Mouse (Mus musculus): Measurements from ENCODE around the gene Tmed11.
"Not testable (repeated sequence)": the region's sequence is repeated elsewhere in the genome, so short reads cannot be mapped to it uniquely, and the experiment has no call there.

Tmed11 gene

GRCm38 (mm10) chr5:108795263-108795662 lies at the start of gene Tmed11:
TSS of gene Tmed11 (minus strand) at chr5:108795363.
- not testable (repeated sequence) for DNase-seq (ENCODE audit: low spot score)

GRCm38 (mm10) chr5:108836156-108836555 lies 41.0 kb upstream of the Tmed11 start:
- peak; percentile 20 for DNase-seq (ENCODE audit: low spot score)

- no peak for DNase-seq (ENCODE audit: low spot score)
These were observed 28.1 kb upstream of the Tmed11 start for GRCm38 (mm10) chr5:108823276-108823675.

GRCm38 (mm10) chr5:108808750-108809149 lies 13.6 kb upstream of the Tmed11 start, which contains the start of gene Vmn2r8:
TSS of gene Vmn2r8 (minus strand) at chr5:108808850.
- DNase-seq (ENCODE audit: low spot score), result not testable (repeated sequence)

GRCm38 (mm10) chr5:108803646-108804045 lies 8.5 kb upstream of the Tmed11 start:
- no peak for DNase-seq (ENCODE audit: low spot score)

GRCm38 (mm10) chr5:108790385-108790784 lies 4.8 kb downstream of the Tmed11 start:
- DNase-seq (ENCODE audit: low spot score), result not testable (repeated sequence)

- no peak for DNase-seq (ENCODE audit: low spot score)
These were observed 20.4 kb downstream of the Tmed11 start, which contains the start of gene Rnf212 for GRCm38 (mm10) chr5:108774630-108775306. TSS of gene Rnf212 (minus strand) at chr5:108774982.

- DNase-seq (ENCODE audit: low spot score), result no peak
These were observed 35.2 kb downstream of the Tmed11 start for GRCm38 (mm10) chr5:108760002-108760401.

GRCm38 (mm10) chr5:108758396-108758795 lies 36.8 kb downstream of the Tmed11 start:
- no peak for DNase-seq (ENCODE audit: low spot score)

GRCm38 (mm10) chr5:108751258-108751657 lies 43.9 kb downstream of the Tmed11 start:
- not testable (repeated sequence) for DNase-seq (ENCODE audit: low spot score)

GRCm38 (mm10) chr5:108750328-108751210 lies 44.6 kb downstream of the Tmed11 start:
- no peak for DNase-seq (ENCODE audit: low spot score)

GRCm38 (mm10) chr5:108744629-108745028 lies 50.5 kb downstream of the Tmed11 start:
- DNase-seq (ENCODE audit: low spot score), result no peak

- no peak for DNase-seq (ENCODE audit: low spot score)
These were observed 51.3 kb downstream of the Tmed11 start for GRCm38 (mm10) chr5:108743856-108744255.

GRCm38 (mm10) chr5:108742596-108742995 lies 52.6 kb downstream of the Tmed11 start:
- DNase-seq (ENCODE audit: low spot score), result no peak

- no peak for DNase-seq (ENCODE audit: low spot score)
These were observed 53.3 kb downstream of the Tmed11 start for GRCm38 (mm10) chr5:108741844-108742243.

- DNase-seq (ENCODE audit: low spot score), result no peak
These were observed 67.7 kb downstream of the Tmed11 start for GRCm38 (mm10) chr5:108727425-108727824.

Data from yolk sac, embryonic 10.5 days (tissue).